Mouse (Mus musculus): ENCODE measurements around the gene Tomt. TPM values are rescaled to one million over a fixed set of nuclear protein-coding genes. Genes with fewer than 3 reads are reported as not detected.

The Tomt gene
- polyA plus RNA-seq, 2 experiments = 0.18 to 0.29 TPM

DNA sequence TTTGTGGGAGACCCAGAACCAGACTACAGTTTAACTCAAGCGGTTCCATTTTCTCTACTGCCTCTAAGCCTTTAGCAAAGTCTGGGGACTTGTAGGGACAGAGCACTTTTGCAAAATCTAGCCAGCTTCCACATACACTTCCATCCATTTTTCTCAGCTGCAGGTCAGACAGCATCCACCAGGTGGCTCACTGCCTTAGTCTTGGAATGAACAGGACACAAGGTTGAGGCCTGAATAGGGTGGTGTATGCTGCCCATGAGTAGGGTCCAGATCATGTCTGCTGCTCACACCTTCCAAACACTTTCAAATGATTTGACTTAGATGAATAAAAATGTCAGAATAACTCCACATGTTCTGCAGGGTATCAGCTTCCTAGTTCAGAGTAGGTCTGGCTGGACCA, 11.9 kb upstream of the Tomt start:
- Histone ChIP-seq H3K27me3 (ENCODE audit: control insufficient read depth, insufficient read depth, low read length) (no peaks in the 10 kb centered on the region), H3K4me1 (ENCODE audit: control insufficient read depth, insufficient read depth, low read length) (no peaks in the 10 kb centered on the region), H3K9ac (ENCODE audit: low read depth, low read length, severe bottlenecking) (no peak overlapping the region), H3K9me3 (ENCODE audit: control insufficient read depth, low read length) (no peaks in the 10 kb centered on the region), H3K4me2 (replicated peaks; ENCODE audit: low read depth, low read length, severe bottlenecking) (no peak overlapping the region), H3K4me3 (replicated peaks; ENCODE audit: low read length) (no peak overlapping the region), H3K27ac (replicated peaks; ENCODE audit: low read depth, low read length) (no peak overlapping the region), H3K36me3 (ENCODE audit: control insufficient read depth, insufficient read depth, low read length) (peaks cover 13% of the 10 kb centered on the region)
- ATAC-seq (ENCODE audit: low FRiP score, low read depth) = peak; percentile 70
- no peak for TF ChIP-seq POLR2A (IDR thresholded peaks at IDR 0.05; ENCODE audit: borderline replicate concordance, extremely low read depth, insufficient read depth, insufficient read length)
- DNase-seq (ENCODE audit: low spot score) = peak; percentile 57
- 26% methylated on average over 1 of the region's 1 CpGs for WGBS

DNA sequence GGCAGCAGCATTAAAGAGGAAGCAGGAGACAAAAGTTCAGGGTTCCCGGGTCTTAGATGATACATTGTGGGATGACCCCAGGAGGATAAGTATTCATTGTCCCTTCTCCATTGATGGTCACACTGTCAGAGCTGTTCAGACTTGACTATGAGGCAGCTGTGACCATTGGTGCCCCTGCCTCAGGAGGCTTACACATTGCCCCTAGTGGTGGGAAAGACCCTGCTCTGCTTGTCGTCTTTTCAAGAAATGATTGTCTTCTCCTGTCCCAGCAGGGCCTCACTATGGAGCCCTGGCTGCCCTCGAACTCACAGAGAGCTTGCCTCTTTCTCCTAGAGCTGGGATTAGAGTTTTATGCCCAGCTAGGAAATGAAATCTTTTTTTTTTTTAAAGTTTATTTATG, 5.8 kb upstream of the Tomt start:
- H3K4me1 ChIP-seq (ENCODE audit: control insufficient read depth, insufficient read depth, low read length) = 0 out of 2 replicates have a peak, but pooled peaks cover 2% of the 10 kb centered on the region
- peaks cover 49% of the 10 kb centered on the region for H3K36me3 ChIP-seq (ENCODE audit: control insufficient read depth, insufficient read depth, low read length)
- no peak overlapping the region for H3K4me2 ChIP-seq (replicated peaks; ENCODE audit: low read depth, low read length, severe bottlenecking)
- no peak overlapping the region for H3K27ac ChIP-seq (replicated peaks; ENCODE audit: low read depth, low read length)
- WGBS = 67% methylated on average over 3 of the region's 3 CpGs
- no peaks in the 10 kb centered on the region for H3K9me3 ChIP-seq (ENCODE audit: control insufficient read depth, low read length)
- TF ChIP-seq POLR2A (IDR thresholded peaks at IDR 0.05; ENCODE audit: borderline replicate concordance, extremely low read depth, insufficient read depth, insufficient read length) = no peak
- ATAC-seq (ENCODE audit: low FRiP score, low read depth) (no peak), DNase-seq (ENCODE audit: low spot score) (no peak)
- no peak overlapping the region for H3K4me3 ChIP-seq (replicated peaks; ENCODE audit: low read length)
- H3K27me3 ChIP-seq (ENCODE audit: control insufficient read depth, insufficient read depth, low read length) = no peaks in the 10 kb centered on the region
- H3K9ac ChIP-seq (ENCODE audit: low read depth, low read length, severe bottlenecking) = no peak overlapping the region

DNA sequence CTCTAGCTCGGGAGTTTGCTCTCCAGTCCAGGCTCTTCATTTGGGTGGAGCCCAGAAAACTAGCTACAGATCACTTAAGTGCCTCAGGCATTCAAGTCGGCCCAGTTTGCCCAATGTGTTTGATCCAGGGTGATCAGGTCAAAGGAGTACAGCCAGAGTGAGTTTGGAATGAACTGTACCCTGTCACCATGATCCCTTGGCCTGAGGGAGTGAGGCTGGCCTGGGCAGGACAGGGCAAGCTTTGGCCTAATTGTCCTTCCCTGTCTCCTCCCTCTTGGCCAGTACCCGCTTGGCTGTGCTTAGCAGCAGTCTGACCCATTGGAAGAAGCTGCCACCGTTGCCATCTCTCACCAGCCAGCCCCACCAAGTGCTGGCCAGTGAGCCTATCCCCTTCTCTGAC, 4.0 kb upstream of the Tomt start:
- ATAC-seq (ENCODE audit: low FRiP score, low read depth) = no peak

DNA sequence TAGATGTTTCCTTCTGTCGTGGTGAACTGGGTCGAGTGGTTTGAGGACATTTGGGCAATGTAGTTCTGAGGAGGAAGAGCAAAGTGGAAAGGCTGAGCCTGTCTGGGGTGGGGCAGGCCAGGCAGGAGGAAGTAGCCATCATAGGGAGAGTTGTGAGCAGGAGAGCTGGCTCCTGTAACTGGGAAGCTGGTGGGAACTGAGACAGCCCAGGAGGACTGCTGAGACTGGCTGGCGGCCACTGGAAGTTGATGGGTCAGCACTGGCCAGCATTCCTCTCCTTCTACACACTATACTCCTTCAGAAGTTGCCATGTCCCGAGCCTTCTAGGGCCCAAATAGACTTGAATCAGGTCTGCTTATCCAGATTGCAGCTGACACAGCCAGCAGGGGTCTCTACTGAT, 2.2 kb upstream of the Tomt start:
- WGBS = 81% methylated on average over 4 of the region's 4 CpGs

More for the DNA sequence above, 4.0 kb upstream of the Tomt start:
- no peak for TF ChIP-seq POLR2A (IDR thresholded peaks at IDR 0.05; ENCODE audit: borderline replicate concordance, extremely low read depth, insufficient read depth, insufficient read length)
- no peak overlapping the region for H3K27ac ChIP-seq (replicated peaks; ENCODE audit: low read depth, low read length)
- DNase-seq (ENCODE audit: low spot score) = no peak
- no peak overlapping the region for H3K4me2 ChIP-seq (replicated peaks; ENCODE audit: low read depth, low read length, severe bottlenecking)
- H3K4me1 ChIP-seq (ENCODE audit: control insufficient read depth, insufficient read depth, low read length) = peaks cover 7% of the 10 kb centered on the region
- no peaks in the 10 kb centered on the region for H3K9me3 ChIP-seq (ENCODE audit: control insufficient read depth, low read length)
- H3K4me3 ChIP-seq (replicated peaks; ENCODE audit: low read length) = no peak overlapping the region
- 80% methylated on average over 4 of the region's 4 CpGs for WGBS
- H3K27me3 ChIP-seq (ENCODE audit: control insufficient read depth, insufficient read depth, low read length) = no peaks in the 10 kb centered on the region
- H3K36me3 ChIP-seq (ENCODE audit: control insufficient read depth, insufficient read depth, low read length) = peaks cover 49% of the 10 kb centered on the region
- H3K9ac ChIP-seq (ENCODE audit: low read depth, low read length, severe bottlenecking) = no peak overlapping the region

DNA sequence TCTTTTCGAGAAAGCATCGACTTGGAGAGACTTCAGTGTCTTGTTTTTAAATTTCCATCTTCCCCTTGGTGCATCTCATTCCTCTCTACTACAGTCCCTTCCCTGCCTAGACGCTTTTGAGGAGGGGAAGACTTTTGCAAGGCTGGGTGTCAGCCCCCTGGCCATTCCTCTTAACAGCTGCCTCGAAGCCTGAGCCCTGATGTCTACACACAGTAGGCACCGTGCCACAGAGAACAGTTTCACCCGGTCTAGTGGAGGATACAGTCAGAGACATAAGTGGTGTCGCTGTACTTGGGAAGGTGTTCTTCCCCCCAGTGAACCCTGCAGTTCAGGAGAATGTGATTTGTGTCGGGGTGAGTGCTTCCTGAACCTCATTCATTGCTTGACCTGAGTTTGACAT, 537 bp upstream of the Tomt start:
- no peaks in the 10 kb centered on the region for H3K9me3 ChIP-seq (ENCODE audit: control insufficient read depth, low read length)
- ATAC-seq (ENCODE audit: low FRiP score, low read depth) = no peak
- 67% methylated on average over 8 of the region's 8 CpGs for WGBS
- DNase-seq (ENCODE audit: low spot score) = no peak
- peaks cover 12% of the 10 kb centered on the region for H3K4me1 ChIP-seq (ENCODE audit: control insufficient read depth, insufficient read depth, low read length)
- peaks cover 23% of the 10 kb centered on the region for H3K36me3 ChIP-seq (ENCODE audit: control insufficient read depth, insufficient read depth, low read length)
- peak overlapping the region; percentile 80 for H3K4me3 ChIP-seq (replicated peaks; ENCODE audit: low read length)
- H3K27me3 ChIP-seq (ENCODE audit: control insufficient read depth, insufficient read depth, low read length) = no peaks in the 10 kb centered on the region
- no peak for TF ChIP-seq POLR2A (IDR thresholded peaks at IDR 0.05; ENCODE audit: borderline replicate concordance, extremely low read depth, insufficient read depth, insufficient read length)
- H3K27ac ChIP-seq (replicated peaks; ENCODE audit: low read depth, low read length) = 0 out of 2 replicates have a peak overlapping the region, but pooled peaks have one; percentile 21
- H3K9ac ChIP-seq (ENCODE audit: low read depth, low read length, severe bottlenecking) = peak overlapping the region; percentile 82
- peak overlapping the region; percentile 53 for H3K4me2 ChIP-seq (replicated peaks; ENCODE audit: low read depth, low read length, severe bottlenecking)

More for the DNA sequence above, 2.2 kb upstream of the Tomt start:
- Histone ChIP-seq H3K27ac (replicated peaks; ENCODE audit: low read depth, low read length) (no peak overlapping the region), H3K9me3 (ENCODE audit: control insufficient read depth, low read length) (no peaks in the 10 kb centered on the region), H3K4me2 (replicated peaks; ENCODE audit: low read depth, low read length, severe bottlenecking) (no peak overlapping the region), H3K27me3 (ENCODE audit: control insufficient read depth, insufficient read depth, low read length) (no peaks in the 10 kb centered on the region), H3K9ac (ENCODE audit: low read depth, low read length, severe bottlenecking) (peak overlapping the region; percentile 1; the same call in 1 of the 2 replicates), H3K4me3 (replicated peaks; ENCODE audit: low read length) (no peak overlapping the region), H3K36me3 (ENCODE audit: control insufficient read depth, insufficient read depth, low read length) (peaks cover 39% of the 10 kb centered on the region), H3K4me1 (ENCODE audit: control insufficient read depth, insufficient read depth, low read length) (peaks cover 12% of the 10 kb centered on the region)
- no peak for ATAC-seq (ENCODE audit: low FRiP score, low read depth)
- no peak for DNase-seq (ENCODE audit: low spot score)
- no peak for TF ChIP-seq POLR2A (IDR thresholded peaks at IDR 0.05; ENCODE audit: borderline replicate concordance, extremely low read depth, insufficient read depth, insufficient read length)
